In the genomic region with DNA sequence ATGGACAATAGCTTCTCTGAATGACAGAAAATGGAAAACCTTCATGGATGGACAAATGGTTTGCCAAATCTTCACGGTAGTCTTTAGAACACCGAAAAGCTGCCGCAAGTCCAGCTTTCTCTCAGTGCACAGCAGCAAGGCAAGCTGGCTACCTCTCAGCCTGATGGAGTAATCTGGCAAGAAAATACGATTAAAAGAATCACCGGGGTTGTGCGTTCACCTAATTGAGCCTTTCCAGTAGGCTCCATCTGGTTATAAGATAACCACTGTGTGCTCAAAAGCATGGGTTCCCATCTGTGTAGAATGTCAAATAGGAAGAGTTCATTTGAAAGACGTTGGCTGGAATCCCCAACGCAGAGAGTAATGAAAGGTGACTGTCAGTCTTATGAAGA, we compare ENCODE assay signal across 10 mouse cellular contexts. TPM values are rescaled to one million over a fixed set of nuclear protein-coding genes. Genes with fewer than 3 reads are reported as not detected.
A peak's percentile ranks its signal among the peaks of the same experiment; 100 is the strongest.
DNase-seq lines count a peak whose midpoint lies in the region; ATAC-seq and TF ChIP-seq lines count a peak whose summit lies in the region.
"Had no signal": no experiment of that assay in that cellular context is flagged by ENCODE, and none has a peak within 500 bp of the region (broad histone marks: within the 10 kb centered on the region; RNA-seq: fewer than 3 reads in every experiment).

No protein-coding gene starts in this region.

- H3K4me2 ChIP-seq in hindbrain, embryonic 15.5 days: no peak overlapping the region
- H3K4me2 ChIP-seq in midbrain, embryonic 11.5 days: no peak overlapping the region
- no peak overlapping the region for H3K4me2 ChIP-seq in midbrain, postnatal 0 days (ENCODE audit: low read depth, low read length, poor library complexity, severe bottlenecking)
- peak overlapping the region; percentile 59 for H3K4me2 ChIP-seq in liver, embryonic 13.5 days
- peak overlapping the region; percentile 57 for H3K4me2 ChIP-seq in myocyte (ENCODE audit: low read depth)
- H3K4me2 ChIP-seq in forebrain, embryonic 14.5 days (ENCODE audit: low read length): no peak overlapping the region

- no peak for TF ChIP-seq CTCF in midbrain, postnatal 0 days (IDR thresholded peaks at IDR 0.05)

- H3K9ac ChIP-seq in hindbrain, embryonic 15.5 days: no peak overlapping the region
- no peak overlapping the region for H3K9ac ChIP-seq in midbrain, embryonic 11.5 days (ENCODE audit: low read length)
- no peak overlapping the region for H3K9ac ChIP-seq in midbrain, postnatal 0 days (replicated peaks; ENCODE audit: low read length, poor library complexity, severe bottlenecking)
- peak overlapping the region; percentile 58 for H3K9ac ChIP-seq in liver, embryonic 13.5 days
- H3K9ac ChIP-seq in forebrain, embryonic 14.5 days (ENCODE audit: low read length): no peak overlapping the region

- TF ChIP-seq POLR2A in myocyte (IDR thresholded peaks at IDR 0.05; ENCODE audit: insufficient read length, low read depth): no peak

- no peaks in the 10 kb centered on the region for H3K9me3 ChIP-seq in hindbrain, embryonic 15.5 days
- H3K9me3 ChIP-seq in hindbrain, embryonic 10.5 days: no peaks in the 10 kb centered on the region
- H3K9me3 ChIP-seq in midbrain, embryonic 11.5 days (ENCODE audit: control insufficient read depth, low read length): no peaks in the 10 kb centered on the region
- H3K9me3 ChIP-seq in midbrain, postnatal 0 days (ENCODE audit: low read length): no peaks in the 10 kb centered on the region
- H3K9me3 ChIP-seq in liver, embryonic 13.5 days (replicated peaks): no peaks in the 10 kb centered on the region
- H3K9me3 ChIP-seq in forebrain, embryonic 14.5 days (replicated peaks; ENCODE audit: control insufficient read depth, low read length): no peaks in the 10 kb centered on the region
- H3K9me3 ChIP-seq: G1E had no signal

- peaks cover 94% of the 10 kb centered on the region for H3K79me2 ChIP-seq in myocyte (ENCODE audit: control insufficient read depth, insufficient read depth)

- no peak overlapping the region for H3K4me3 ChIP-seq in hindbrain, embryonic 15.5 days
- no peak overlapping the region for H3K4me3 ChIP-seq in hindbrain, embryonic 10.5 days
- no peak overlapping the region for H3K4me3 ChIP-seq in midbrain, embryonic 11.5 days (ENCODE audit: low read depth, low read length)
- H3K4me3 ChIP-seq in midbrain, postnatal 0 days (ENCODE audit: low read depth, low read length): no peak overlapping the region
- H3K4me3 ChIP-seq in liver, embryonic 13.5 days (replicated peaks): peak overlapping the region; percentile 29
- H3K4me3 ChIP-seq in myocyte: no peak overlapping the region
- no peak overlapping the region for H3K4me3 ChIP-seq in forebrain, embryonic 14.5 days (ENCODE audit: low read depth, low read length)

- H3ac ChIP-seq in myocyte (ENCODE audit: control insufficient read depth, insufficient read length): no peak overlapping the region

- no peaks in the 10 kb centered on the region for H3K36me3 ChIP-seq in hindbrain, embryonic 15.5 days
- H3K36me3 ChIP-seq in hindbrain, embryonic 10.5 days: peaks cover 30% of the 10 kb centered on the region
- H3K36me3 ChIP-seq in midbrain, embryonic 11.5 days (ENCODE audit: control insufficient read depth, insufficient read depth, low read length): no peaks in the 10 kb centered on the region
- no peaks in the 10 kb centered on the region for H3K36me3 ChIP-seq in midbrain, postnatal 0 days (ENCODE audit: insufficient read depth, low read length)
- H3K36me3 ChIP-seq in liver, embryonic 13.5 days: peaks cover 13% of the 10 kb centered on the region
- no peaks in the 10 kb centered on the region for H3K36me3 ChIP-seq in myocyte (ENCODE audit: control insufficient read depth, insufficient read depth)
- H3K36me3 ChIP-seq in forebrain, embryonic 14.5 days (ENCODE audit: control insufficient read depth, insufficient read depth, low read length): no peaks in the 10 kb centered on the region; the same call in 1 of the 2 replicates

- H3K27ac ChIP-seq in hindbrain, embryonic 15.5 days (replicated peaks): peak overlapping the region; percentile 54
- no peak overlapping the region for H3K27ac ChIP-seq in hindbrain, embryonic 10.5 days
- no peak overlapping the region; the same call in 1 of the 2 replicates for H3K27ac ChIP-seq in midbrain, embryonic 11.5 days (ENCODE audit: low read depth, low read length)
- H3K27ac ChIP-seq in midbrain, postnatal 0 days (ENCODE audit: low read depth, low read length): no peak overlapping the region
- H3K27ac ChIP-seq in liver, embryonic 13.5 days: peak overlapping the region; percentile 82
- H3K27ac ChIP-seq in forebrain, embryonic 14.5 days (ENCODE audit: low read depth, low read length): no peak overlapping the region

- no peak for DNase-seq in hindbrain, embryonic 10.5 days (ENCODE audit: low spot score)
- peak; percentile 72 for DNase-seq in midbrain, embryonic 11.5 days (ENCODE audit: low spot score, missing footprints)
- no peak for DNase-seq in midbrain, postnatal 0 days (ENCODE audit: low spot score)
- DNase-seq in liver, embryonic 13.5 days: no peak
- no peak for DNase-seq in forebrain, embryonic 14.5 days (ENCODE audit: low spot score)
- DNase-seq: spleen, adult 18-20 months; thymus, postnatal 14 days had no signal

- 79% methylated on average over 8 of the region's 8 CpGs for WGBS in hindbrain, embryonic 15.5 days
- 93% methylated on average over 8 of the region's 8 CpGs for WGBS in hindbrain, embryonic 10.5 days
- 87% methylated on average over 8 of the region's 8 CpGs for WGBS in midbrain, embryonic 11.5 days
- WGBS in midbrain, postnatal 0 days: 58% methylated on average over 8 of the region's 8 CpGs
- 58% methylated on average over 8 of the region's 8 CpGs for whole genome bisulfite sequencing in liver, embryonic 13.5 days (ENCODE audit: insufficient replicate concordance)
- 81% methylated on average over 8 of the region's 8 CpGs for WGBS in forebrain, embryonic 14.5 days

- no peak for ATAC-seq in hindbrain, embryonic 15.5 days (ENCODE audit: low FRiP score, low read depth)
- no peak for ATAC-seq in midbrain, embryonic 11.5 days (ENCODE audit: low FRiP score)
- no peak for ATAC-seq in midbrain, postnatal 0 days (ENCODE audit: low FRiP score)
- no peak for ATAC-seq in liver, embryonic 13.5 days (ENCODE audit: low read depth)
- ATAC-seq in forebrain, embryonic 14.5 days: no peak

- H3K27me3 ChIP-seq in hindbrain, embryonic 15.5 days: no peaks in the 10 kb centered on the region
- H3K27me3 ChIP-seq in hindbrain, embryonic 10.5 days (ENCODE audit: insufficient read depth, poor library complexity, severe bottlenecking): no peaks in the 10 kb centered on the region
- no peaks in the 10 kb centered on the region for H3K27me3 ChIP-seq in midbrain, embryonic 11.5 days (ENCODE audit: control insufficient read depth, insufficient read depth, low read length)
- H3K27me3 ChIP-seq in midbrain, postnatal 0 days (ENCODE audit: insufficient read depth, low read length): no peaks in the 10 kb centered on the region
- H3K27me3 ChIP-seq in liver, embryonic 13.5 days: no peaks in the 10 kb centered on the region
- H3K27me3 ChIP-seq in myocyte (ENCODE audit: control insufficient read depth, insufficient read depth, insufficient read length): no peaks in the 10 kb centered on the region
- H3K27me3 ChIP-seq in forebrain, embryonic 14.5 days (replicated peaks; ENCODE audit: control insufficient read depth, insufficient read depth, low read length): no peaks in the 10 kb centered on the region

- H3K4me1 ChIP-seq in hindbrain, embryonic 15.5 days (replicated peaks): peaks cover 41% of the 10 kb centered on the region
- peaks cover 16% of the 10 kb centered on the region for H3K4me1 ChIP-seq in hindbrain, embryonic 10.5 days (replicated peaks)
- peaks cover 8% of the 10 kb centered on the region for H3K4me1 ChIP-seq in midbrain, embryonic 11.5 days (ENCODE audit: control insufficient read depth, insufficient read depth, low read length)
- H3K4me1 ChIP-seq in midbrain, postnatal 0 days (ENCODE audit: insufficient read depth, low read length): no peaks in the 10 kb centered on the region
- H3K4me1 ChIP-seq in liver, embryonic 13.5 days (replicated peaks): peaks cover 94% of the 10 kb centered on the region
- H3K4me1 ChIP-seq in forebrain, embryonic 14.5 days (ENCODE audit: control insufficient read depth, insufficient read depth, low read length): peaks cover 4% of the 10 kb centered on the region

TF ChIP-seq in myocyte, 11 proteins besides CTCF, POLR2A, EP300 and RAD21:
- TF ChIP-seq USF1 (IDR thresholded peaks at IDR 0.05; ENCODE audit: low read depth) (no peak), REST (IDR thresholded peaks at IDR 0.05; ENCODE audit: insufficient read depth, insufficient read length) (no peak), MAX (IDR thresholded peaks at IDR 0.05; ENCODE audit: low read depth) (no peak), SRF (IDR thresholded peaks at IDR 0.05; ENCODE audit: control insufficient read depth, insufficient read length, low read depth) (no peak), POLR2AphosphoS2 (IDR thresholded peaks at IDR 0.05; ENCODE audit: insufficient read length, low read depth) (no peak), TCF3 (IDR thresholded peaks at IDR 0.05; ENCODE audit: insufficient read length, low read depth) (no peak)
TF ChIP-seq in myocyte: peak in this region for 0.

RNA-seq across cellular contexts. Expression of a gene that starts 11.9 kb away (rescaled TPM):
- 18.9 and 19.8 TPM in 2 replicates for polyA plus RNA-seq in hindbrain, embryonic 15.5 days (2015; fragmentation: Nextera tagmentation; extraction: Ambion mirVana)
- polyA plus RNA-seq in hindbrain, embryonic 10.5 days (2016; fragmentation: Nextera tagmentation; extraction: Ambion mirVana): 8.0 and 10.1 TPM in 2 replicates
- polyA plus RNA-seq in midbrain, embryonic 11.5 days (2014; fragmentation: Nextera tagmentation; extraction: Ambion mirVana): 11.6 and 11.7 TPM in 2 replicates
- 83.2 and 85.7 TPM in 2 replicates for total RNA-seq in midbrain, postnatal 0 days (2014; rRNA removed)
- polyA plus RNA-seq in midbrain, postnatal 0 days (2015; fragmentation: Nextera tagmentation; extraction: Ambion mirVana): 18.1 and 23.0 TPM in 2 replicates
- 8.2 and 11.9 TPM in 2 replicates for polyA plus RNA-seq in liver, embryonic 13.5 days (2015; fragmentation: Nextera tagmentation; extraction: Ambion mirVana)
- polyA plus RNA-seq in myocyte (2012; fragmentation: generic; extraction: Trizol): 16.9 TPM
- 22.3 and 23.5 TPM in 2 replicates for polyA plus RNA-seq in forebrain, embryonic 14.5 days (2014; fragmentation: Nextera tagmentation; extraction: Ambion mirVana)

Comparison
In these comparisons a context has a peak if more than half of its experiments do, and no peak if none do; other contexts are left out.
1. H3K27ac ChIP-seq: peak in hindbrain, embryonic 15.5 days (single experiment) and liver, embryonic 13.5 days (single experiment); none in hindbrain, embryonic 10.5 days (single experiment), midbrain, embryonic 11.5 days (single experiment), midbrain, postnatal 0 days (single experiment) and forebrain, embryonic 14.5 days (single experiment).
2. H3K4me2 ChIP-seq: peak in liver, embryonic 13.5 days (single experiment) and myocyte (single experiment); none in hindbrain, embryonic 15.5 days (single experiment), midbrain, embryonic 11.5 days (single experiment), midbrain, postnatal 0 days (single experiment) and forebrain, embryonic 14.5 days (single experiment).